Mouse (Mus musculus) liver, embryonic 14.5 days (tissue): ENCODE measurements around the gene Ednra.

ENCODE experiments used
- CTCF ChIP-seq: IDR thresholded peaks from 2 replicates; pipeline ENCODE4 v1.5.1; 2016; ENCODE audit warnings: antibody characterized with exemption, low read depth, control low read depth
- EP300 ChIP-seq: IDR thresholded peaks from 2 replicates; pipeline ENCODE4 v1.6.1; 2016; ENCODE audit warnings: antibody characterized with exemption, low read depth

DNA sequence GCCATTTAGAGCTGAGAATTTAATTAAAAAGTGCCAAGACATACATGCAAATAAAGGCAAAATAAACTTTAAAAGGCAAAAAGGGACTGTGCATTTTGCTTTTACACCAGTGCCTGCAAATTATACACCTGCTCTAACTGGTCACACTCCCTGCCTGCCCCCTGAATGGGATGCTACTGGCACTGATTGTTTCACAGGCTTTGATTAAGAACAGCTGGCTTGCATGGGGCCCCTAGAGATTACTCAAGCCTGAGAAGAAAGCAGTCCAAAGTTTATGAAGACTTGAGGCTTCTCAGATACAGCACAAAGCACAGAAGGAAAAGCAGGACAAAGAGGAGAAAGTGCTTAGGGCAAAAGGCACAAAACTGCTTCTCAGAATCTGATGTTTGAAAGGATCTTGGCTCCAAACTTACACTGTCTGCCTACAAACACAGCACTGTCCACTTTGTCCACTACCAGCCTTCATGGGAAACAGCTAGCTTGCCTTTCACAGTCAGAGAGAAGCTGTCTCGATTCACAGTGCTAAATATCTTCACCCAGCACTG is 73.5 kb downstream of the Ednra start:
- TF ChIP-seq CTCF (no peak), EP300 (no peak)
